In the genomic region with DNA sequence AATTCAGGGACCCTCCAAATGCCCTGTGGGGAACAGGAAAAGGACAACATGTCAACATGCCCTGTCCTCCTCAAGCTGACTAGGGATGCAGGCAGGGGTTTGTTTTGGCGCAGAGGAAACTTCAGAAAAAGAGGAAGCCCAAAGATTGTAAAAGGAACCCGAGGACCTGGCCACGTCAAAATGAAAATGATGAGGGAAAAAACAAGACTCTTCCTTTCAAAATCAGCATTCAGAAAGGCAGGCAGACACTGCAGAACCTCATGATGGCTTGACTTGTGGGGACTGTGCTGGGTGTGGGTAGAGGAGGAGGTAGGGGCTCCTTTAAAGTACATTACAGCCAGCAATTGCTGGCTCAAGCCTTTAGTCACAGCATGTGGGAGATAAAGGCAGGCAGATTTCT, we compare ENCODE assay signal across 38 mouse cellular contexts. TPM values are rescaled to one million over a fixed set of nuclear protein-coding genes. Genes with fewer than 3 reads are reported as not detected.
"Had no signal": no experiment of that assay in that cellular context is flagged by ENCODE, and none has a peak within 500 bp of the region (broad histone marks: within the 10 kb centered on the region; RNA-seq: fewer than 3 reads in every experiment).

No protein-coding gene starts in this region.

- ATAC-seq: forebrain, embryonic 13.5 days; forebrain, embryonic 14.5 days; forebrain, embryonic 15.5 days; forebrain, embryonic 16.5 days; forebrain, postnatal 0 days had no signal

- DNase-seq: cerebellum, adult 9-10 months; cerebellum, adult 9-11 months; cerebellum, postnatal 10 days; cerebellum, postnatal 14 days; cerebellum, postnatal 25 days; cerebellum, postnatal 36 days; embryo, embryonic 11 days; forebrain, postnatal 0 days; gastrocnemius, adult 2 months; gastrocnemius, postnatal 10 days; gastrocnemius, postnatal 14 days; gastrocnemius, postnatal 25 days; gastrocnemius, postnatal 36 days; heart, adult 18-20 months; heart, adult 2 months had no signal

- H3K4me1 ChIP-seq: embryonic facial prominence, embryonic 10.5 days; embryonic facial prominence, embryonic 12.5 days; embryonic facial prominence, embryonic 13.5 days; embryonic facial prominence, embryonic 15.5 days; forebrain, embryonic 10.5 days; forebrain, embryonic 13.5 days; forebrain, embryonic 15.5 days; heart, embryonic 10.5 days had no signal

- H3K4me3 ChIP-seq: embryonic facial prominence, embryonic 10.5 days; embryonic facial prominence, embryonic 12.5 days; embryonic facial prominence, embryonic 13.5 days; embryonic facial prominence, embryonic 15.5 days; erythroblast, embryonic 14.5 days; forebrain, embryonic 10.5 days; forebrain, embryonic 13.5 days; forebrain, embryonic 15.5 days; gastrocnemius, adult 2 months; heart, adult 2 months; heart, embryonic 10.5 days had no signal

- H3K27me3 ChIP-seq: embryonic facial prominence, embryonic 12.5 days; embryonic facial prominence, embryonic 13.5 days; embryonic facial prominence, embryonic 15.5 days; forebrain, embryonic 13.5 days; forebrain, embryonic 15.5 days had no signal

- H3K9ac ChIP-seq: embryonic facial prominence, embryonic 12.5 days; embryonic facial prominence, embryonic 13.5 days; embryonic facial prominence, embryonic 15.5 days; forebrain, embryonic 13.5 days; forebrain, embryonic 15.5 days; forebrain, postnatal 0 days had no signal

- H3K36me3 ChIP-seq: embryonic facial prominence, embryonic 10.5 days; embryonic facial prominence, embryonic 12.5 days; embryonic facial prominence, embryonic 13.5 days; embryonic facial prominence, embryonic 15.5 days; forebrain, embryonic 10.5 days; forebrain, embryonic 15.5 days; heart, embryonic 10.5 days had no signal

- H3K4me2 ChIP-seq: embryonic facial prominence, embryonic 12.5 days; embryonic facial prominence, embryonic 13.5 days; embryonic facial prominence, embryonic 15.5 days; forebrain, embryonic 13.5 days; forebrain, embryonic 15.5 days had no signal

- H3K27ac ChIP-seq: embryonic facial prominence, embryonic 10.5 days; embryonic facial prominence, embryonic 12.5 days; embryonic facial prominence, embryonic 13.5 days; embryonic facial prominence, embryonic 15.5 days; forebrain, embryonic 10.5 days; forebrain, embryonic 13.5 days; forebrain, embryonic 15.5 days; gastrocnemius, adult 2 months; heart, adult 2 months; heart, embryonic 10.5 days had no signal

- H3K9me3 ChIP-seq: embryonic facial prominence, embryonic 15.5 days had no signal

RNA-seq across cellular contexts. Expression of gene Gm5565, which starts 9.9 kb away (rescaled TPM):
- total RNA-seq: common myeloid progenitor, adult 5-6 weeks; forebrain, postnatal 0 days; gastrocnemius, adult 18-20 months; gastrocnemius, adult 2 months; gastrocnemius, adult 8-10 months; gastrocnemius, postnatal 10 days; gastrocnemius, postnatal 14 days; gastrocnemius, postnatal 25 days; gastrocnemius, postnatal 36 days; gastrocnemius, postnatal 4 days; granulocyte monocyte progenitor cell, adult 5-6 weeks; heart, adult 18-20 months; heart, adult 2 months; heart, adult 8-10 months had no signal
- polyA plus RNA-seq: cortical plate, adult 2 months; embryonic facial prominence, embryonic 10.5 days; embryonic facial prominence, embryonic 11.5 days; embryonic facial prominence, embryonic 12.5 days; embryonic facial prominence, embryonic 13.5 days; embryonic facial prominence, embryonic 14.5 days; embryonic facial prominence, embryonic 15.5 days; erythroblast, embryonic 14.5 days; forebrain, embryonic 10.5 days; forebrain, embryonic 11.5 days; forebrain, embryonic 13.5 days; forebrain, embryonic 14.5 days; forebrain, embryonic 15.5 days; forebrain, embryonic 16.5 days; forebrain, postnatal 0 days; frontal cortex, adult 2 months; gonadal fat pad, adult 2 months; heart, adult 2 months; heart, embryonic 10.5 days had no signal

RNA-seq across cellular contexts. Expression of gene Gm6309, which starts 20.1 kb away (rescaled TPM):
- total RNA-seq: common myeloid progenitor, adult 5-6 weeks; forebrain, postnatal 0 days; gastrocnemius, adult 18-20 months; gastrocnemius, adult 2 months; gastrocnemius, adult 8-10 months; gastrocnemius, postnatal 10 days; gastrocnemius, postnatal 14 days; gastrocnemius, postnatal 25 days; gastrocnemius, postnatal 36 days; gastrocnemius, postnatal 4 days; granulocyte monocyte progenitor cell, adult 5-6 weeks; heart, adult 18-20 months; heart, adult 2 months; heart, adult 8-10 months had no signal
- polyA plus RNA-seq: cortical plate, adult 2 months; embryonic facial prominence, embryonic 10.5 days; embryonic facial prominence, embryonic 11.5 days; embryonic facial prominence, embryonic 12.5 days; embryonic facial prominence, embryonic 13.5 days; embryonic facial prominence, embryonic 14.5 days; embryonic facial prominence, embryonic 15.5 days; erythroblast, embryonic 14.5 days; forebrain, embryonic 10.5 days; forebrain, embryonic 11.5 days; forebrain, embryonic 13.5 days; forebrain, embryonic 14.5 days; forebrain, embryonic 15.5 days; forebrain, embryonic 16.5 days; forebrain, postnatal 0 days; frontal cortex, adult 2 months; gonadal fat pad, adult 2 months; heart, adult 2 months; heart, embryonic 10.5 days had no signal

RNA-seq across cellular contexts. Expression of gene 1700001J03Rik, which starts 34.6 kb away (rescaled TPM):
- total RNA-seq: common myeloid progenitor, adult 5-6 weeks; forebrain, postnatal 0 days; granulocyte monocyte progenitor cell, adult 5-6 weeks; heart, adult 18-20 months had no signal
- polyA plus RNA-seq: embryonic facial prominence, embryonic 10.5 days; embryonic facial prominence, embryonic 11.5 days; embryonic facial prominence, embryonic 12.5 days; embryonic facial prominence, embryonic 13.5 days; embryonic facial prominence, embryonic 14.5 days; embryonic facial prominence, embryonic 15.5 days; erythroblast, embryonic 14.5 days; forebrain, embryonic 10.5 days; forebrain, embryonic 13.5 days; forebrain, embryonic 14.5 days; forebrain, embryonic 15.5 days; forebrain, embryonic 16.5 days; forebrain, postnatal 0 days; heart, embryonic 10.5 days had no signal
